Mouse (Mus musculus): ENCODE measurements at regions not wholly inside any gene's neighbourhood (a gene's known extent, or its start where the extent isn't known, plus 50 kb on each side); places are given as distances from the start of the nearest gene placed in this dataset.

GRCm38 (mm10) chr16:76215558-76215957 is 158.1 kb downstream of the Nrip1 start:
- TF ChIP-seq POLR2A (IDR thresholded peaks at IDR 0.05; ENCODE audit: low read depth, low read length) (no peak), CTCF (conservative IDR thresholded peaks at IDR 0.05; ENCODE audit: insufficient read depth, insufficient read length, low read depth, low read length) (no peak)
- 74% methylated on average over 5 of the region's 5 CpGs for WGBS
- H3K4me3 ChIP-seq (ENCODE audit: insufficient read depth, low read depth, low read length), result no peak overlapping the region
- H3K27me3 ChIP-seq (replicated peaks; ENCODE audit: control insufficient read depth, insufficient read depth, low read length), result no peaks in the 10 kb centered on the region
- H3K36me3 ChIP-seq (ENCODE audit: control insufficient read depth, insufficient read depth, low read length), result no peaks in the 10 kb centered on the region
- H3K4me1 ChIP-seq (ENCODE audit: control insufficient read depth, insufficient read depth, low read length), result peaks cover 4% of the 10 kb centered on the region; the same call in 1 of the 2 replicates
- DNase-seq, result no peak
- H3K27ac ChIP-seq (ENCODE audit: insufficient read depth, low read depth, low read length), result no peak overlapping the region

GRCm38 (mm10) chr16:76201773-76202571 is 171.7 kb downstream of the Nrip1 start:
- TF ChIP-seq POLR2A (IDR thresholded peaks at IDR 0.05; ENCODE audit: low read depth, low read length) (no peak), CTCF (conservative IDR thresholded peaks at IDR 0.05; ENCODE audit: insufficient read depth, insufficient read length, low read depth, low read length) (peak; percentile 71)
- H3K4me1 ChIP-seq (ENCODE audit: control insufficient read depth, insufficient read depth, low read length), result peaks cover 10% of the 10 kb centered on the region; the same call in 1 of the 2 replicates
- peak; percentile 84 for DNase-seq
- H3K27me3 ChIP-seq (replicated peaks; ENCODE audit: control insufficient read depth, insufficient read depth, low read length), result no peaks in the 10 kb centered on the region
- no peak overlapping the region for H3K4me3 ChIP-seq (ENCODE audit: insufficient read depth, low read depth, low read length)
- WGBS, result 12% methylated on average over 11 of the region's 11 CpGs
- peak overlapping the region; percentile 56 for H3K27ac ChIP-seq (ENCODE audit: insufficient read depth, low read depth, low read length)
- H3K36me3 ChIP-seq (ENCODE audit: control insufficient read depth, insufficient read depth, low read length), result no peaks in the 10 kb centered on the region

GRCm38 (mm10) chr16:76200801-76201728 is 172.6 kb downstream of the Nrip1 start:
- Histone ChIP-seq H3K4me1 (ENCODE audit: control insufficient read depth, insufficient read depth, low read length) (peaks cover 10% of the 10 kb centered on the region; the same call in 1 of the 2 replicates), H3K4me3 (ENCODE audit: insufficient read depth, low read depth, low read length) (no peak overlapping the region), H3K36me3 (ENCODE audit: control insufficient read depth, insufficient read depth, low read length) (no peaks in the 10 kb centered on the region), H3K27me3 (replicated peaks; ENCODE audit: control insufficient read depth, insufficient read depth, low read length) (no peaks in the 10 kb centered on the region), H3K27ac (ENCODE audit: insufficient read depth, low read depth, low read length) (peak overlapping the region; percentile 56)
- TF ChIP-seq POLR2A (IDR thresholded peaks at IDR 0.05; ENCODE audit: low read depth, low read length) (no peak), CTCF (conservative IDR thresholded peaks at IDR 0.05; ENCODE audit: insufficient read depth, insufficient read length, low read depth, low read length) (no peak)
- no peak for DNase-seq
- WGBS, result 62% methylated on average over 9 of the region's 9 CpGs

GRCm38 (mm10) chr16:76200268-76200667 is 173.4 kb downstream of the Nrip1 start:
- Histone ChIP-seq H3K4me3 (ENCODE audit: insufficient read depth, low read depth, low read length) (no peak overlapping the region), H3K27me3 (replicated peaks; ENCODE audit: control insufficient read depth, insufficient read depth, low read length) (no peaks in the 10 kb centered on the region), H3K4me1 (ENCODE audit: control insufficient read depth, insufficient read depth, low read length) (peaks cover 10% of the 10 kb centered on the region; the same call in 1 of the 2 replicates), H3K36me3 (ENCODE audit: control insufficient read depth, insufficient read depth, low read length) (no peaks in the 10 kb centered on the region), H3K27ac (ENCODE audit: insufficient read depth, low read depth, low read length) (no peak overlapping the region)
- TF ChIP-seq POLR2A (IDR thresholded peaks at IDR 0.05; ENCODE audit: low read depth, low read length), result no peak
- no peak for TF ChIP-seq CTCF (conservative IDR thresholded peaks at IDR 0.05; ENCODE audit: insufficient read depth, insufficient read length, low read depth, low read length)
- WGBS, result 74% methylated on average over 3 of the region's 3 CpGs
- DNase-seq, result peak; percentile 34

- 65% methylated on average over 3 of the region's 3 CpGs for WGBS
- H3K36me3 ChIP-seq (ENCODE audit: control insufficient read depth, insufficient read depth, low read length), result no peaks in the 10 kb centered on the region
- H3K4me3 ChIP-seq (ENCODE audit: insufficient read depth, low read depth, low read length), result no peak overlapping the region
- H3K27me3 ChIP-seq (replicated peaks; ENCODE audit: control insufficient read depth, insufficient read depth, low read length), result no peaks in the 10 kb centered on the region
- peak; percentile 78 for DNase-seq
- peak overlapping the region; percentile 74 for H3K27ac ChIP-seq (ENCODE audit: insufficient read depth, low read depth, low read length)
- TF ChIP-seq POLR2A (IDR thresholded peaks at IDR 0.05; ENCODE audit: low read depth, low read length) (no peak), CTCF (conservative IDR thresholded peaks at IDR 0.05; ENCODE audit: insufficient read depth, insufficient read length, low read depth, low read length) (no peak)
- H3K4me1 ChIP-seq (ENCODE audit: control insufficient read depth, insufficient read depth, low read length), result peaks cover 10% of the 10 kb centered on the region; the same call in 1 of the 2 replicates
Measured at GRCm38 (mm10) chr16:76199006-76199405, 174.6 kb downstream of the Nrip1 start.

- DNase-seq, result peak; percentile 29
- no peaks in the 10 kb centered on the region for H3K36me3 ChIP-seq (ENCODE audit: control insufficient read depth, insufficient read depth, low read length)
- H3K4me3 ChIP-seq (ENCODE audit: insufficient read depth, low read depth, low read length), result no peak overlapping the region
- H3K27me3 ChIP-seq (replicated peaks; ENCODE audit: control insufficient read depth, insufficient read depth, low read length), result no peaks in the 10 kb centered on the region
- WGBS, result 61% methylated on average over 2 of the region's 2 CpGs
- no peaks in the 10 kb centered on the region for H3K4me1 ChIP-seq (ENCODE audit: control insufficient read depth, insufficient read depth, low read length)
- H3K27ac ChIP-seq (ENCODE audit: insufficient read depth, low read depth, low read length), result no peak overlapping the region
- no peak for TF ChIP-seq CTCF (conservative IDR thresholded peaks at IDR 0.05; ENCODE audit: insufficient read depth, insufficient read length, low read depth, low read length)
Measured at GRCm38 (mm10) chr16:76194291-76194690, 172.2 kb upstream of the Samsn1 start.

- H3K27ac ChIP-seq (ENCODE audit: insufficient read depth, low read depth, low read length), result no peak overlapping the region
- no peaks in the 10 kb centered on the region for H3K36me3 ChIP-seq (ENCODE audit: control insufficient read depth, insufficient read depth, low read length)
- no peaks in the 10 kb centered on the region for H3K4me1 ChIP-seq (ENCODE audit: control insufficient read depth, insufficient read depth, low read length)
- H3K27me3 ChIP-seq (replicated peaks; ENCODE audit: control insufficient read depth, insufficient read depth, low read length), result no peaks in the 10 kb centered on the region
- TF ChIP-seq POLR2A (IDR thresholded peaks at IDR 0.05; ENCODE audit: low read depth, low read length), result no peak
- TF ChIP-seq CTCF (conservative IDR thresholded peaks at IDR 0.05; ENCODE audit: insufficient read depth, insufficient read length, low read depth, low read length), result no peak
- no peak for DNase-seq
- H3K4me3 ChIP-seq (ENCODE audit: insufficient read depth, low read depth, low read length), result no peak overlapping the region
- WGBS, result 65% methylated on average over 10 of the region's 10 CpGs
Measured at GRCm38 (mm10) chr16:76191135-76191534, 169.1 kb upstream of the Samsn1 start.
